Mouse (Mus musculus) embryo, embryonic 11 days (tissue): ENCODE results near the gene Ntn1.

Source experiments
- DNase-seq: peaks from one replicate; pipeline ENCODE4 v3.0.0-alpha.2; 2015

Ntn1 gene

DNA sequence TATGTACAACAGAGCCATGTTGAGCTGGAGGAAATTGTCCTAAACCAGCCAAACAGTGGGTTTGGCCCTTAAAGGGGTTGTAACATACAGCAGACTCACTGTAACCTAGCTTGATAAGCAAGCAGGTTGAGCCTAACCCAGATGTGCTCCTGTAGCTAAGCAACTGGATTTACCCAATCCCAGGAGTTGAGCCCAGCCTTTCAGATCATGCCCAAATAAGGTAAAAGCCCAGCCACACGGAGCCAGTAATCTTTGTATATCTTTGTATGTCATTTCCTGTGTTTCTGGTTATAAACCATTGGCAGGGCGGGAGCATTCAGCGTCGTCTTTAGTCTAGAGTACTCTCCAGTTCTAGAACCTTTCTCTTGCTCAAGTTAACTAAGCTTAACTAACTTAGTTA is 224.1 kb downstream of the Ntn1 start:
- peak; percentile 48 for DNase-seq

DNA sequence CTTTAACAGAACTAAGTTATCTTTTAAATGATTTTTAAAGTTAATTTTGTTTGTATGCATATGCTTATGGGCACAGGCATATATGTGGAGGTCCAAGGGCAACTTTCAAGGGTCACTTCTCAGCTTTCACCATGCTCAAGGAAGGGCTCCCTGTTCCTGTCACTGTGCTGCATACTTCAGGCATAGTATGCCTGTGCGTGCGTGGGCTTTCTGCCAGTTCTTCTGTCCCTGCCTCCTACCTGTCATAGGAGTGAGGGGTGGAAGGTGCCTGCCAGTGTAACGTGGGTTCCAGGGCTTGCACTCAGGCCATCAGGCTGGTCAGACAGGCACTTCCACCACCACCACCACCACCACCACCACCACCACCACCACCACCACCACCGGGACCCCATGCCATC is 228.0 kb downstream of the Ntn1 start:
- no peak for DNase-seq

DNA sequence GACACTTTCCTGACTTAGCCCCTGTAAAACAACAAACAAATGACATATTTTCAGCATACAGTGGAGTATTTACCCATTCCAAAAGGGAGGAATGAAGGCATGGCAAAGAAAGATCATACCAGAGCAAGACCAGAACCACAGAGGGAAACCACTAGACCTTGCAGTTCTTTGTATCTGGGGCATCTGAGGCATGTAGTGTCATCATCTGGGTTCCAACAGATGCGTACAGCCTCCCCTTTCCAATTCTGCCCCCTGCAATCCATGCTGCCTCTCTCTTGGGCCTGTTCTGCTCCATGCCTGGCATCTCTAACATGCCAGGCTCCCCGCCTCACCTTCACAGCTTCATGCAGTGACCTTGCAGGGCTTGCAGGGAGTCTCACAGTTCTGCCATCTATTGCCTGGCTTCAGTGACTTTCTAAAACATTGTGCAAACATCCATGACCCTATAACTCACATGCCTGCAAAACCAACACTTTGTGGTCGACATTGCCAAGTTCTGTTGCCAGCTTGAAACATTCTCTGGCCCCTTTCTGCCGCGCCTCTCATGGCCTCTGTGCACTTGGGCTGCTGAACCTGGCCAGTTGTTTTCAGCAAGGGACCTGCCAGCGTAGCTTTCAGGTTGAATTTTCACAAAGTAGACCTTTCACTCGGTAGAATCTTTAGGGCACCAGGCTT is 228.5 kb downstream of the Ntn1 start:
- DNase-seq = no peak

GRCm38 (mm10) chr11:68168427-68168826 is 232.2 kb downstream of the Ntn1 start:
- DNase-seq = no peak

GRCm38 (mm10) chr11:68164408-68164807 is 236.2 kb downstream of the Ntn1 start:
- no peak for DNase-seq

- no peak for DNase-seq
Measured at GRCm38 (mm10) chr11:68159867-68160266, 240.8 kb downstream of the Ntn1 start.
